Mouse (Mus musculus) CH12.LX (cell line): ENCODE results near the gene Pycr2.

ENCODE experiments used
- BHLHE40 ChIP-seq: IDR thresholded peaks from 2 replicates; pipeline ENCODE4 v1.6.1; 2011; ENCODE audit warnings: mild to moderate bottlenecking, low read depth, low read length, improper control_type of control experiment
- CTCF ChIP-seq, 2 experiments: IDR thresholded peaks in 1 of 2; conservative IDR thresholded peaks in 1 of 2; 2 replicates each; pipeline ENCODE4 v1.5.1; 2011 to 2012; ENCODE audit warnings: low read depth in 2 of 2, low read length in 2 of 2, improper control_type of control experiment in 1 of 2, inconsistent platforms in 1 of 2, mild to moderate bottlenecking in 1 of 2, moderate library complexity in 1 of 2
- POLR2A ChIP-seq: IDR thresholded peaks from 2 replicates; pipeline ENCODE4 v1.6.1; 2011; ENCODE audit warnings: low read depth, mild to moderate bottlenecking, improper control_type of control experiment, low read length
- RCOR1 ChIP-seq: conservative IDR thresholded peaks from 2 replicates; pipeline ENCODE4 v1.6.1; 2012; ENCODE audit warnings: low read depth, mild to moderate bottlenecking, inconsistent platforms, low read length, improper control_type of control experiment
- TBP ChIP-seq: conservative IDR thresholded peaks from 2 replicates; pipeline ENCODE4 v1.6.1; 2011; ENCODE audit warnings: low read depth, low read length, improper control_type of control experiment
- UBTF ChIP-seq: IDR thresholded peaks from 2 replicates; pipeline ENCODE4 v1.6.1; 2012; ENCODE audit warnings: low read depth, mild to moderate bottlenecking, inconsistent platforms, low read length, improper control_type of control experiment, moderate library complexity
- USF2 ChIP-seq: conservative IDR thresholded peaks from 2 replicates; pipeline ENCODE4 v1.6.1; 2011; ENCODE audit warnings: low read depth, low read length, improper control_type of control experiment
- ZMIZ1 ChIP-seq: IDR thresholded peaks from 2 replicates; pipeline ENCODE4 v1.6.1; 2012; ENCODE audit warnings: low read depth, mild to moderate bottlenecking, inconsistent platforms, low read length, improper control_type of control experiment

DNA sequence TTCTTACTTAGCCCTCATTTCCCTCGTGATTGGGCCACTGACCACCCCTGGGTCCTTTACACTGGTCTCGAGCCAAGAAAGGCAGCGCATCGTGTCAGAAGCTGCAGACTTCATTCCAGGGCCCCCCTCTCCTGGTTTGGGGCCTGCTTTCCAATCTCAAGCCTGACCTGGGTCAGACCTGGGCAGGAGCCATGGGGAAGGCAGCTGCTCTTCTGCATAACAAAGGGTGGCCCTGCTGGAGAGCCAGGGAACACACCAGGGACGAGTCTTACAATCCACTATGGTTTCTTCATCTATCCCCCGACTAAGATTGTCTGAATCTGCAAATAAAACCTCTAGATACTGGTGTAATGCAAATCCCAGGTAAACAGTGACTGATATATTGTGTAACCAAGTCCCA is 29.6 kb downstream of the Pycr2 start:
- TF ChIP-seq TBP (no peak), RCOR1 (no peak), POLR2A (no peak), CTCF (conservative IDR thresholded peaks at IDR 0.05 in 1 of 2, IDR thresholded peaks at IDR 0.05 in 1 of 2; ENCODE audit: low read depth in 2 of 2, low read length in 2 of 2) (no peak), UBTF (no peak), USF2 (no peak), BHLHE40 (no peak), ZMIZ1 (no peak)
